Mouse (Mus musculus) bone marrow, adult 2 months (tissue): Measurements from ENCODE around the gene Jmjd1c. TPM values are rescaled to one million over a fixed set of nuclear protein-coding genes. Genes with fewer than 3 reads are reported as not detected.

Experiments used
- H3K27ac ChIP-seq: fragments of 200-500 bp; 2 replicates; pipeline ENCODE4 v1.5.1; 2012; ENCODE audit warnings: low read depth, mild to moderate bottlenecking, control low read depth, inconsistent platforms, low read length; ENCODE audit not compliant: control insufficient read depth, poor library complexity, insufficient read depth
- H3K4me1 ChIP-seq: fragments of 200-500 bp; 2 replicates; pipeline ENCODE4 v1.6.1; 2011; ENCODE audit warnings: low read length; ENCODE audit not compliant: control insufficient read depth, insufficient read depth
- H3K4me3 ChIP-seq: fragments of 200-500 bp; replicated peaks from 2 replicates; pipeline ENCODE3; 2011; ENCODE audit warnings: mild to moderate bottlenecking, low read depth, low read length, control low read depth; ENCODE audit not compliant: control insufficient read depth
- CTCF ChIP-seq: fragments of 200-500 bp; IDR thresholded peaks from 2 replicates; pipeline ENCODE4 v1.5.1; 2011; ENCODE audit warnings: low read length, control low read depth; ENCODE audit not compliant: control insufficient read depth, insufficient read depth
- POLR2A ChIP-seq: fragments of 200-500 bp; IDR thresholded peaks from 2 replicates; pipeline ENCODE4 v1.6.1; 2011; ENCODE audit warnings: low read depth, mild to moderate bottlenecking, control low read depth, low read length, borderline replicate concordance; ENCODE audit not compliant: control insufficient read depth
- WGBS: fragments of 180-500 bp; shearing (Covaris S2); methylation state at CpG from one replicate; pipeline ENCODE4 v1.1.7; 2018; 5-methylcytosine and 5-hydroxymethylcytosine counted together
- polyA plus RNA-seq: library from polyadenylated mRNA; stranded (reverse); fragments of >200 nt; gene quantifications from 2 replicates; pipeline ENCODE4 v1.2.4, GENCODE M21; 2011; ENCODE audit warnings: low replicate concordance; ENCODE audit not compliant: missing spikeins, insufficient read depth, insufficient read length

The Jmjd1c gene
- polyA plus RNA-seq, 1 experiment = 18.0 TPM

- TF ChIP-seq POLR2A (no peak), CTCF (no peak)
- H3K27ac ChIP-seq = no peak overlapping the region
- WGBS = 84% methylated on average over 9 of the region's 9 CpGs
- H3K4me1 ChIP-seq = peaks cover 5% of the 10 kb centered on the region
- peak overlapping the region; percentile 12 for H3K4me3 ChIP-seq
Observed at GRCm38 (mm10) chr10:67283516-67283915, 187.6 kb downstream of the Jmjd1c start.

GRCm38 (mm10) chr10:67284311-67284710, 188.4 kb downstream of the Jmjd1c start:
- peaks cover 5% of the 10 kb centered on the region for H3K4me1 ChIP-seq
- peak overlapping the region; percentile 67 for H3K4me3 ChIP-seq
- WGBS = 7% methylated on average over 10 of the region's 10 CpGs
- peak overlapping the region; percentile 86; the same call in 1 of the 2 replicates for H3K27ac ChIP-seq
- no peak for TF ChIP-seq POLR2A
- no peak for TF ChIP-seq CTCF

- TF ChIP-seq POLR2A (no peak; the same call in 1 of the 2 replicates), CTCF (no peak)
- Histone ChIP-seq H3K4me3 (peak overlapping the region; percentile 67), H3K27ac (peak overlapping the region; percentile 86), H3K4me1 (peaks cover 5% of the 10 kb centered on the region)
- under 1% methylated on average over 41 of the region's 41 CpGs for WGBS
Observed at GRCm38 (mm10) chr10:67284761-67285175, 188.8 kb downstream of the Jmjd1c start.

GRCm38 (mm10) chr10:67285176-67285814, 189.4 kb downstream of the Jmjd1c start, which contains the start of gene Nrbf2:
Gene Nrbf2 (minus strand): TSS chr10:67285305.
- Histone ChIP-seq H3K4me1 (peaks cover 5% of the 10 kb centered on the region), H3K4me3 (peak within 1 kb of the TSS; percentile 67), H3K27ac (peak within 1 kb of the TSS; percentile 86)
- TF ChIP-seq POLR2A (peak; percentile 10; the same call in 1 of the 2 replicates), CTCF (no peak)
- WGBS = 2% methylated on average over 52 of the region's 52 CpGs

GRCm38 (mm10) chr10:67287877-67288276, 192.0 kb downstream of the Jmjd1c start:
- 68% methylated on average over 3 of the region's 3 CpGs for WGBS
- Histone ChIP-seq H3K4me3 (no peak overlapping the region), H3K4me1 (peaks cover 3% of the 10 kb centered on the region), H3K27ac (no peak overlapping the region)
- TF ChIP-seq POLR2A = no peak
- TF ChIP-seq CTCF = no peak

- no peaks in the 10 kb centered on the region; the same call in none of the 2 replicates for H3K4me1 ChIP-seq
- TF ChIP-seq POLR2A = no peak
- WGBS = 53% methylated on average over 4 of the region's 4 CpGs
- H3K4me3 ChIP-seq = no peak overlapping the region
- no peak overlapping the region for H3K27ac ChIP-seq
Observed at GRCm38 (mm10) chr10:67290622-67291021, 194.7 kb downstream of the Jmjd1c start.

- no peak overlapping the region for H3K27ac ChIP-seq
- 33% methylated on average over 8 of the region's 8 CpGs for WGBS
Observed at GRCm38 (mm10) chr10:67291087-67291486, 195.2 kb downstream of the Jmjd1c start.

GRCm38 (mm10) chr10:67295331-67295730, 199.4 kb downstream of the Jmjd1c start:
- TF ChIP-seq CTCF = no peak
- no peak for TF ChIP-seq POLR2A
- 66% methylated on average over 5 of the region's 5 CpGs for WGBS
- no peak overlapping the region for H3K27ac ChIP-seq

More at GRCm38 (mm10) chr10:67291087-67291486, 195.2 kb downstream of the Jmjd1c start:
- Histone ChIP-seq H3K4me3 (no peak overlapping the region), H3K4me1 (no peaks in the 10 kb centered on the region; the same call in none of the 2 replicates)
- TF ChIP-seq POLR2A (no peak), CTCF (no peak)

More at GRCm38 (mm10) chr10:67295331-67295730, 199.4 kb downstream of the Jmjd1c start:
- Histone ChIP-seq H3K4me1 (no peaks in the 10 kb centered on the region; the same call in none of the 2 replicates), H3K4me3 (no peak overlapping the region)
